Mouse (Mus musculus) thymus, postnatal 4 days (tissue): ENCODE data around the gene Nup43.
"Not testable (repeated sequence)": the region's sequence is repeated elsewhere in the genome, so short reads cannot be mapped to it uniquely, and the experiment has no call there.

Experiments
- DNase-seq: peaks from one replicate; pipeline ENCODE4 v3.0.0; 2021

Gene Nup43

GRCm38 (mm10) chr10:7667342-7667802, at the start of gene Nup43:
Nup43 (plus strand) TSS chr10:7667503.
- peak; percentile 94 for DNase-seq

- not testable (repeated sequence) for DNase-seq
These were observed 49.7 kb upstream of the Nup43 start for GRCm38 (mm10) chr10:7617556-7617955.

DNA sequence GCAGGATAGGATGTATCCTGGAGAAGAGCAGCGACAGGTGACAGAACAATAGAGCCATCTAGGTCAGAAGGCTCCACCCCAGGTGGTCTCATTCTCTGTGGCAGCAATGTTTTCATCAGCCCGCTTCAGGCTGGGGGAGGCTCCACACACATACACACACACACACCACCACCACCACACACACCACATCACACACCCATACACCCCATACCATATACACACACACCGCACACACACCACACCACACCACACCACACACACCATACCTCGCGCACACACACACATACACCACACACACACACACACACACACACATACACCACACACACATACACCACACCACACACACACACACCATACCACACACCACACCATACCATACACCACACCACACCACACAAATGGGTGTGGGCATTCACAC, 47.5 kb upstream of the Nup43 start:
- DNase-seq, result no peak

DNA sequence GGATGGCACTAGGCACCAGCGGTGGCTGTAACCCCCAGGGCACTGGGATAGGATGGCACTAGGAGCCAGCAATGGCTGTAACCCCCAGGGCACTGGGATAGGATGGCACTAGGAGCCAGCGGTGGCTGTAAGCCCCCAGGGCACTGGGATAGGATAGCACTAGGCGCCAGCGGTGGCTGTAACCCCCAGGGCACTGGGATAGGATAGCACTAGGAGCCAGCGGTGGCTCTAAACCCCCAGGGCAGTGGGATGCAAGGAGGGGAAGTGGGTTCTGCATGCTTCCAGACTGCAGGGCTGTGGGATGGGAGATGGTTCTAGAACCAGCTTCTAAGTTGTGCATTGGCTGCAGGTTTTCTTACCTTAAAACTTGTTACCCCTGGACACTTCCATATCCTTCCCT, 46.6 kb upstream of the Nup43 start:
- no peak for DNase-seq

DNA sequence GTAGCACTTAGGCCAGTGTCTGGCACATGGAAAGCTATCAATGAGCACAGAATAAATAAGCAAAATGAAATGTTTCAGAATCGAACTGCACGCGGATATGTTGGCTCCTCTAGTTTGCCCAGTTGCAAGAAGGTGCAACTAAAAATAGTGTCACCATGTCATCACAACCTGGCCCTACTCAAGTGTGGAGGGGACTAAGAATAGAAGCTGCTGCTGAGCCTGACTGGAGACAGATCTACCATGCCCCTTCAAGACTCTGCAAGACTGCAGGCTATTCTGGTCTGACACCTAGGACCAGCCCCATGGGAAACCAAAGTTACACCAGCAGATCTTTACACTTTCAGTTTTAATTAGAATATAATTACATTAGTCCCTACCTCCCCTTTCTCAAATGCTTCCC, 44.9 kb upstream of the Nup43 start:
- no peak for DNase-seq

GRCm38 (mm10) chr10:7623861-7624518, 43.3 kb upstream of the Nup43 start:
- DNase-seq, result no peak

DNA sequence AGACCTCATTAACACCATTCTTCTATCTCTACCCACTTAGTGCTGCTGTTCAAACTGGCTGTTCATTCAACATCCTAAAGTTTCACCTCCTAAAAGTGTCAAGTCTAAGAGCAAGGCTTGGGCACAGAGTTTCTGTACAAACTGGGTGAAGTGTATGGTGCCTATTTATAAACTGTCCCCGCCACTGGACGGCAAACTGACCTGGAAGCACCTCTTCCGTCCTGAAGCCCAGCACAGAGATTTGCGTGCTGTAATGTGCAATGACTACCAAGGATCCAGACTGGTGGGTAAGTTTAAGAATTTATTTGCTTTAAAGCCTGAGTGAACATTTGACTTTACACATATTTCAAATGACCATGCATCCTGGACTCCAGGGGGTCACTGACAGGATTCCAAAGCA, 38.2 kb upstream of the Nup43 start:
- no peak for DNase-seq

DNA sequence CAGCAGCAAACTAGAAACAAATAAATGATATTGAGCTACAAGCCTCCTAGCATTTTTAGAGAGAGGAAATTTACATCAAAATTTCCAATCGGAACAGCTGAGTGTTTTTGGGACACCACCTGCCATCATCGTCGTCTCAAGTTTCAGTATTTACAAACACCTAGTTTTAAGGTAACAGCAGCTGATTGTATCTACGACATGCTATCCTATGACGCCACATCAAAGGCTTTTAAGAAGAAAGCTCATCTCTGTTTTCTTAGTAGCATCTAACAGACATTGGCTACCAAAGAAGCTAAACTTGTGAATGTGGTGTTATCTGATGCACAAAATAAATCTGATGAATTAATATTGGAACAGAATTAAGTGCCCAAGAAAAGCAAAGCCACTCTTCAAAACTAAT, 37.0 kb upstream of the Nup43 start:
- DNase-seq, result no peak

GRCm38 (mm10) chr10:7630951-7631720, 36.2 kb upstream of the Nup43 start:
- DNase-seq, result no peak

DNA sequence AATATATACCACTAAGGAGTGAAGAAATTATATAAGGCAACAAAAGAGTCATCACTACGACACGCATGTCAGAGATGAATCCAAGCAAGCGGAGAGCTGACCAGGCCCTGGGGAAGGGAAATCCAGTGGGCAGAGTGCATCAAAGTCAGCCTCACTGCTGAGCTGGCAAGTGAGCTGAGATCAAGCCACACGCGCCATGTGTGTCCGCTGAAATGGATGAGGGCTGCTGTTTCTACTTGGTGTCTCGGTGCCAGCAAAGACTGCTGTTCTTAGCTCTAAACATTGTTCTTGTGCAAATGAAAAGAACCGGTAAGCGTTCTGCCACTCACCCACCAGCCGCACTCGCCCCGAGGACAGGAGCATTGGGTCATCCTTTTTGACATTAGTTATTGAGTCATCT, 26.9 kb upstream of the Nup43 start:
- no peak for DNase-seq

- no peak for DNase-seq
These were observed 21.4 kb upstream of the Nup43 start for GRCm38 (mm10) chr10:7645911-7646310.

DNA sequence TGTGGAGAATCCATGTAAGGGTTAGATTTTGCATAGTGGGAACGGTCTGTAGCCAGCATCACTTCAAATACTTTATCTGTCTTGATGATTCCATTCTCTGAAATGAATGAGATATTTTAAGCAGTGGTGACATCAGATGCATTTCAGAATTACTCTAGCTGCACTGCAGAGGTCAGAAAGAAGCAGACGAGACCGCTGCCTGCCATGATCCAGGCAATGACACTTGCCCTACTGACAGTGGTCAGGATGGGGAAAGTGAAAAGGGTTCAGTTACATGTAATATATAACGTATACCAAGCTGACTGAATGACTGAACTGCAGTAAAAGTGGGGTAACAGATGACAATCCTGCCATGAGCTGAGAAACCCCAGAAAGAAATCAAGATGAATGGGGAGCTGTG, 18.2 kb upstream of the Nup43 start:
- no peak for DNase-seq

GRCm38 (mm10) chr10:7651057-7651456, 16.2 kb upstream of the Nup43 start:
- no peak for DNase-seq

GRCm38 (mm10) chr10:7662471-7663141, 4.7 kb upstream of the Nup43 start:
- no peak for DNase-seq

GRCm38 (mm10) chr10:7663159-7664026, 3.9 kb upstream of the Nup43 start:
- peak; percentile 94 for DNase-seq

- DNase-seq, result no peak
These were observed 3.2 kb upstream of the Nup43 start for GRCm38 (mm10) chr10:7664027-7664526.

DNA sequence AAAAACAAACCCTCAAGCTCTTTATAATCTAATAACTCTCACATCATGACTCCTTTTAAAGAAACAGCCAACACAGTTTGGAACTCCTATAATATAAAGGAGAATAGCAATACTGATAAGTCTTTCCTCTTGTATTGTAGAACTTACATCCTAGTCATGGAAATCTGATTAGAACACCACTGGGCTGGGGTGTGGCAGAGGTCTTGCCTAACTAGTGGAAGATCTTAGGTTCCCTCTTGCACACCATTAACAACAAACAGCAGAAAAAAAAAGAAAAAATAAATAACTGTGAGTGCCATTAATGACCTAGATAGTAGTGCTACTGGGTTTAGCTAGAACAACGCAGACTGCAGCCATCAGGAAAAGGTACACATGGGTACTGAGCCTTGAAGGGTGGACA, 2.4 kb upstream of the Nup43 start:
- DNase-seq, result no peak

GRCm38 (mm10) chr10:7673673-7674072, 6.4 kb downstream of the Nup43 start:
- DNase-seq, result peak; percentile 53

- DNase-seq, result peak; percentile 94
These were observed 13.5 kb downstream of the Nup43 start, which contains the start of the genes Pcmt1 and Lats1 for GRCm38 (mm10) chr10:7680731-7681301. Pcmt1 (minus strand) TSS chr10:7681136. Lats1 (plus strand) TSS chr10:7681214.

GRCm38 (mm10) chr10:7681343-7682025, 14.2 kb downstream of the Nup43 start:
- peak; percentile 72 for DNase-seq

GRCm38 (mm10) chr10:7682249-7682648, 14.9 kb downstream of the Nup43 start:
- no peak for DNase-seq
